Mouse (Mus musculus): ENCODE measurements around the gene Gm21974.

- TF ChIP-seq POLR2AphosphoS2 (IDR thresholded peaks at IDR 0.05; ENCODE audit: low read depth, low read length) (no peak), HCFC1 (IDR thresholded peaks at IDR 0.05; ENCODE audit: low read depth, low read length) (no peak)
These were observed 4.7 kb upstream of the Gm21974 start for GRCm38 (mm10) chr7:127899997-127900396.
